Mouse (Mus musculus) monocyte, adult 2 months (primary cell): ENCODE data around the gene Map7.

Source experiments
- DNase-seq, 2 experiments: peaks; one replicate each; pipeline ENCODE4 v3.0.0; 2022; ENCODE audit warnings: low spot score in 2 of 2, low read depth in 1 of 2

The Map7 gene

GRCm38 (mm10) chr10:20285289-20285975, 137.2 kb downstream of the Map7 start:
- no peak for DNase-seq

- no peak for DNase-seq
Measured at GRCm38 (mm10) chr10:20285994-20286836, 137.9 kb downstream of the Map7 start.

- DNase-seq, result no peak
Measured at GRCm38 (mm10) chr10:20287369-20287768, 139.1 kb downstream of the Map7 start.

- DNase-seq, result peak in 1 of 2 experiments; percentile 55
Measured at GRCm38 (mm10) chr10:20290467-20290883, 142.2 kb downstream of the Map7 start.

GRCm38 (mm10) chr10:20295961-20296360, 147.7 kb downstream of the Map7 start:
- DNase-seq, result no peak

GRCm38 (mm10) chr10:20298152-20298920, 150.1 kb downstream of the Map7 start:
- DNase-seq, result no peak

GRCm38 (mm10) chr10:20299114-20299513, 150.8 kb downstream of the Map7 start:
- DNase-seq, result no peak

GRCm38 (mm10) chr10:20310969-20311769, 162.9 kb downstream of the Map7 start:
- DNase-seq, result no peak

GRCm38 (mm10) chr10:20311918-20312735, 163.9 kb downstream of the Map7 start, which contains the start of gene Bclaf1:
TSS of gene Bclaf1 (plus strand) at chr10:20312469.
- DNase-seq, result peak; percentile 99

GRCm38 (mm10) chr10:20312736-20313301, 164.5 kb downstream of the Map7 start:
- peak; percentile 62 to 83 for DNase-seq

GRCm38 (mm10) chr10:20313447-20313846, 165.2 kb downstream of the Map7 start:
- no peak for DNase-seq

- DNase-seq, result no peak
Measured at GRCm38 (mm10) chr10:20313941-20314340, 165.7 kb downstream of the Map7 start.

GRCm38 (mm10) chr10:20314797-20315196, 166.5 kb downstream of the Map7 start:
- DNase-seq, result no peak

GRCm38 (mm10) chr10:20317466-20317865, 169.2 kb downstream of the Map7 start:
- DNase-seq, result no peak

- no peak for DNase-seq
Measured at GRCm38 (mm10) chr10:20326226-20326625, 178.0 kb downstream of the Map7 start.
